Mouse (Mus musculus) MEL (cell line): ENCODE results near the gene Sec23ip. TPM values are rescaled to one million over a fixed set of nuclear protein-coding genes. Genes with fewer than 3 reads are reported as not detected.

Experiments used
- DNase-seq: peaks from one replicate; pipeline ENCODE4 v3.0.0; 2011; ENCODE audit warnings: low read depth, low spot score
- H3K27ac ChIP-seq: 2 replicates; pipeline ENCODE4 v1.5.1; 2012; ENCODE audit warnings: low read depth, mild to moderate bottlenecking, control low read depth, low read length, moderate library complexity; ENCODE audit not compliant: control insufficient read depth
- H3K27me3 ChIP-seq, 2 experiments: fragments of 150-350 bp in 1 of 2; sonication (generic) in 1 of 2; 2 replicates each; pipeline ENCODE4 v1.6.1; 2012; ENCODE audit warnings: low read length in 2 of 2, mild to moderate bottlenecking in 2 of 2, improper control_type of control experiment in 1 of 2, moderate library complexity in 1 of 2; ENCODE audit not compliant: insufficient read depth in 2 of 2, control insufficient read depth in 1 of 2
- H3K36me3 ChIP-seq, 2 experiments: 2 replicates each; pipeline ENCODE4 v1.6.1; 2012 to 2014; ENCODE audit warnings: low read length in 2 of 2, improper control_type of control experiment in 1 of 2, inconsistent platforms in 1 of 2, mild to moderate bottlenecking in 1 of 2; ENCODE audit not compliant: insufficient read depth in 2 of 2, control insufficient read depth in 1 of 2
- H3K4me1 ChIP-seq, 2 experiments: fragments of 150-350 bp in 1 of 2; sonication (generic) in 1 of 2; 2 replicates each; pipeline ENCODE4 v1.6.1; 2012; ENCODE audit warnings: low read length in 2 of 2, improper control_type of control experiment in 1 of 2, mild to moderate bottlenecking in 1 of 2; ENCODE audit not compliant: insufficient read depth in 2 of 2, control insufficient read depth in 1 of 2
- H3K4me3 ChIP-seq, 2 experiments: fragments of 150-350 bp in 1 of 2; sonication (generic) in 1 of 2; 2 replicates each; pipeline ENCODE4 v1.5.1; 2012; ENCODE audit warnings: low read depth in 2 of 2, low read length in 2 of 2, mild to moderate bottlenecking in 2 of 2, moderate library complexity in 2 of 2, control low read depth in 1 of 2, improper control_type of control experiment in 1 of 2; ENCODE audit not compliant: control insufficient read depth in 1 of 2, insufficient read depth in 1 of 2
- H3K79me2 ChIP-seq: 2 replicates; pipeline ENCODE4 v1.6.1; 2012; ENCODE audit warnings: mild to moderate bottlenecking, low read length, moderate library complexity; ENCODE audit not compliant: control insufficient read depth, poor library complexity, insufficient read depth
- H3K9ac ChIP-seq: 2 replicates; pipeline ENCODE4 v1.6.1; 2012; ENCODE audit warnings: low read depth, mild to moderate bottlenecking, control low read depth, low read length, moderate library complexity; ENCODE audit not compliant: control insufficient read depth, poor library complexity, severe bottlenecking
- H3K9me3 ChIP-seq: fragments of 150-350 bp; sonication (generic); replicated peaks from 2 replicates; pipeline ENCODE4 v1.6.1; 2012; ENCODE audit warnings: mild to moderate bottlenecking, low read length, improper control_type of control experiment, moderate library complexity; ENCODE audit not compliant: insufficient read depth
- CHD2 ChIP-seq: IDR thresholded peaks from 2 replicates; pipeline ENCODE4 v1.6.1; 2011; ENCODE audit warnings: low read length, improper control_type of control experiment
- CTCF ChIP-seq, 3 experiments: IDR thresholded peaks in 2 of 3; conservative IDR thresholded peaks in 1 of 3; 2 replicates each; pipeline ENCODE4 v1.5.1; 2011 to 2012; ENCODE audit warnings: low read length in 3 of 3, low read depth in 2 of 3, mild to moderate bottlenecking in 2 of 3, improper control_type of control experiment in 1 of 3, inconsistent platforms in 1 of 3, mixed read lengths in 1 of 3, moderate library complexity in 1 of 3; ENCODE audit not compliant: control insufficient read depth in 1 of 3, insufficient read depth in 1 of 3, poor library complexity in 1 of 3, severe bottlenecking in 1 of 3
- E2F4 ChIP-seq: IDR thresholded peaks from 2 replicates; pipeline ENCODE4 v1.6.1; 2011; ENCODE audit warnings: low read depth, low read length, improper control_type of control experiment, borderline replicate concordance
- ELF1 ChIP-seq: IDR thresholded peaks from 2 replicates; pipeline ENCODE4 v1.6.1; 2014; ENCODE audit warnings: low read depth, mild to moderate bottlenecking, inconsistent platforms, low read length, improper control_type of control experiment, moderate library complexity
- EP300 ChIP-seq, 2 experiments: IDR thresholded peaks; 2 replicates each; pipeline ENCODE4 v1.6.1; 2011; ENCODE audit warnings: improper control_type of control experiment in 2 of 2, low read length in 2 of 2, low read depth in 1 of 2, mild to moderate bottlenecking in 1 of 2
- GABPA ChIP-seq: IDR thresholded peaks from 2 replicates; pipeline ENCODE4 v1.6.1; 2012; ENCODE audit warnings: low read depth, mild to moderate bottlenecking, inconsistent platforms, low read length, improper control_type of control experiment, moderate library complexity
- MAX ChIP-seq: IDR thresholded peaks from 2 replicates; pipeline ENCODE4 v1.6.1; 2011; ENCODE audit warnings: low read length, improper control_type of control experiment
- MAZ ChIP-seq: IDR thresholded peaks from 2 replicates; pipeline ENCODE4 v1.6.1; 2012; ENCODE audit warnings: low read depth, mild to moderate bottlenecking, inconsistent platforms, low read length, improper control_type of control experiment
- MEF2A ChIP-seq: IDR thresholded peaks from 2 replicates; pipeline ENCODE4 v1.6.1; 2014; ENCODE audit warnings: low read depth, mild to moderate bottlenecking, inconsistent platforms, low read length, improper control_type of control experiment; ENCODE audit not compliant: poor library complexity, insufficient replicate concordance, severe bottlenecking; ENCODE audit errors: extremely low read depth
- NELFE ChIP-seq: IDR thresholded peaks from 2 replicates; pipeline ENCODE4 v1.6.1; 2011; ENCODE audit warnings: low read depth, low read length, improper control_type of control experiment
- POLR2AphosphoS2 ChIP-seq: IDR thresholded peaks from 2 replicates; pipeline ENCODE4 v1.6.1; 2011; ENCODE audit warnings: low read length, improper control_type of control experiment
- POLR2AphosphoS5 ChIP-seq: IDR thresholded peaks from 2 replicates; pipeline ENCODE4 v1.6.1; 2012; ENCODE audit warnings: low read depth, borderline replicate concordance, mild to moderate bottlenecking, inconsistent platforms, low read length, moderate library complexity, mixed read lengths
- RCOR1 ChIP-seq: IDR thresholded peaks from 2 replicates; pipeline ENCODE4 v1.6.1; 2012; ENCODE audit warnings: low read depth, mild to moderate bottlenecking, inconsistent platforms, low read length, improper control_type of control experiment
- TAL1 ChIP-seq: IDR thresholded peaks from 2 replicates; pipeline ENCODE4 v1.6.1; 2012; ENCODE audit warnings: mild to moderate bottlenecking, inconsistent platforms, low read length, moderate library complexity, mixed read lengths
- TBP ChIP-seq: IDR thresholded peaks from 2 replicates; pipeline ENCODE4 v1.8.0; 2011; ENCODE audit warnings: low read depth, low read length, improper control_type of control experiment
- USF1 ChIP-seq: IDR thresholded peaks from 2 replicates; pipeline ENCODE4 v1.6.1; 2014; ENCODE audit warnings: low read depth, mild to moderate bottlenecking, inconsistent platforms, low read length, improper control_type of control experiment, moderate library complexity
- ZC3H11A ChIP-seq: IDR thresholded peaks from 2 replicates; pipeline ENCODE4 v1.6.1; 2012; ENCODE audit warnings: low read depth, mild to moderate bottlenecking, inconsistent platforms, low read length, improper control_type of control experiment
- ZMIZ1 ChIP-seq: IDR thresholded peaks from 2 replicates; pipeline ENCODE4 v1.6.1; 2012; ENCODE audit warnings: low read depth, mild to moderate bottlenecking, inconsistent platforms, low read length, improper control_type of control experiment, moderate library complexity
- ZNF384 ChIP-seq: IDR thresholded peaks from 2 replicates; pipeline ENCODE4 v1.6.1; 2012; ENCODE audit warnings: low read depth, mild to moderate bottlenecking, inconsistent platforms, low read length, improper control_type of control experiment
- polyA plus RNA-seq, 2 experiments: library from polyadenylated mRNA; stranded (reverse) in 1 of 2; unstranded in 1 of 2; fragments of >175 nt in 1 of 2; fragments of >200 nt in 1 of 2; gene quantifications; 2 replicates each; pipeline versions ENCODE4 v1.2.1 to v1.2.4; 2012; ENCODE audit warnings: low replicate concordance in 2 of 2, low read depth in 1 of 2; ENCODE audit not compliant: insufficient read length in 2 of 2, insufficient read depth in 1 of 2, missing spikeins in 1 of 2
- total RNA-seq: library from RNA; depleted of rRNA; stranded (reverse); fragments of 300-350 nt; gene quantifications from 2 replicates; pipeline ENCODE4 v1.2.3, GENCODE M21; 2012

Sec23ip gene
- total and polyA plus RNA-seq, 3 experiments: 21.2 to 43.7 TPM; not detected in 1

- H3K9ac ChIP-seq: no peak overlapping the region
- H3K9me3 ChIP-seq: no peaks in the 10 kb centered on the region
- no peaks in the 10 kb centered on the region for H3K27me3 ChIP-seq
- H3K4me1 ChIP-seq: peaks cover 8 to 19% of the 10 kb centered on the region in 2 experiments
- peaks cover 22 to 23% of the 10 kb centered on the region in 2 experiments for H3K36me3 ChIP-seq
- peak; percentile 53 for DNase-seq
- no peak overlapping the region for H3K27ac ChIP-seq
- peak; percentile 71 for TF ChIP-seq USF1
- TF ChIP-seq TAL1: peak; percentile 45
- TF ChIP-seq NELFE: no peak
- H3K79me2 ChIP-seq: peaks cover 26% of the 10 kb centered on the region
- no peak overlapping the region for H3K4me3 ChIP-seq
These were observed 7.3 kb downstream of the Sec23ip start for GRCm38 (mm10) chr7:128752012-128752411.

- H3K36me3 ChIP-seq: peaks cover 2 to 41% of the 10 kb centered on the region in 2 experiments; a peak in 3 of 4 replicates
- H3K9ac ChIP-seq: no peak overlapping the region
- no peak for DNase-seq
- no peaks in the 10 kb centered on the region for H3K9me3 ChIP-seq
- H3K4me1 ChIP-seq: 0 out of 4 replicates have a peak, but pooled peaks cover 0 to 2% of the 10 kb centered on the region in 2 experiments
- H3K27ac ChIP-seq: no peak overlapping the region
- H3K4me3 ChIP-seq: no peak overlapping the region
- no peaks in the 10 kb centered on the region; the same call in 1 of the 2 replicates for H3K79me2 ChIP-seq
- no peaks in the 10 kb centered on the region for H3K27me3 ChIP-seq
- TF ChIP-seq TBP (no peak), CTCF (IDR thresholded peaks at IDR 0.05 in 2 of 3, conservative IDR thresholded peaks at IDR 0.05 in 1 of 3; ENCODE audit: control insufficient read depth in 1 of 3, insufficient read depth in 1 of 3, low read depth in 2 of 3, low read length in 3 of 3, poor library complexity in 1 of 3, severe bottlenecking in 1 of 3) (no peak), ZC3H11A (no peak), E2F4 (no peak), ZNF384 (no peak), CHD2 (no peak), RCOR1 (no peak), ZMIZ1 (no peak), EP300 (IDR thresholded peaks at IDR 0.05; ENCODE audit: low read depth in 1 of 2, low read length in 2 of 2) (no peak), GABPA (no peak), MAX (no peak), MEF2A (no peak), POLR2AphosphoS5 (no peak), MAZ (no peak), POLR2AphosphoS2 (no peak), ELF1 (no peak), USF1 (no peak)
These were observed 10.7 kb downstream of the Sec23ip start for GRCm38 (mm10) chr7:128755396-128755795.
